Mouse (Mus musculus) C2C12 (cell line): ENCODE measurements at regions not wholly inside any gene's neighbourhood (a gene's known extent, or its start where the extent isn't known, plus 50 kb on each side); places are given as distances from the start of the nearest gene placed in this dataset.
"Not testable (repeated sequence)": the region's sequence is repeated elsewhere in the genome, so short reads cannot be mapped to it uniquely, and the experiment has no call there.

Experiments used
- CEBPB ChIP-seq: IDR thresholded peaks from one replicate; pipeline ENCODE4 v1.6.1; 2011; ENCODE audit warnings: low read depth, mild to moderate bottlenecking, control low read depth, moderate library complexity
- CTCF ChIP-seq: IDR thresholded peaks from one replicate; pipeline ENCODE4 v1.5.1; 2011; ENCODE audit not compliant: control insufficient read depth, insufficient read depth, insufficient read length
- MAX ChIP-seq: IDR thresholded peaks from one replicate; pipeline ENCODE4 v1.6.1; 2011; ENCODE audit warnings: mild to moderate bottlenecking, control low read depth
- MYOD1 ChIP-seq: IDR thresholded peaks from one replicate; pipeline ENCODE4 v1.6.1; 2011; ENCODE audit warnings: low read depth; ENCODE audit not compliant: control insufficient read depth, insufficient read length
- USF1 ChIP-seq: IDR thresholded peaks from one replicate; pipeline ENCODE4 v1.6.1; 2011; ENCODE audit warnings: low read depth, mild to moderate bottlenecking, control low read depth, moderate library complexity

- TF ChIP-seq CTCF, USF1, MAX, CEBPB, MYOD1: not testable (repeated sequence)
Measured at GRCm38 (mm10) chr10:37724994-37725393, 586.3 kb upstream of the Marcks start.
